ENCODE assay signal across 25 mouse cellular contexts in the genomic region with DNA sequence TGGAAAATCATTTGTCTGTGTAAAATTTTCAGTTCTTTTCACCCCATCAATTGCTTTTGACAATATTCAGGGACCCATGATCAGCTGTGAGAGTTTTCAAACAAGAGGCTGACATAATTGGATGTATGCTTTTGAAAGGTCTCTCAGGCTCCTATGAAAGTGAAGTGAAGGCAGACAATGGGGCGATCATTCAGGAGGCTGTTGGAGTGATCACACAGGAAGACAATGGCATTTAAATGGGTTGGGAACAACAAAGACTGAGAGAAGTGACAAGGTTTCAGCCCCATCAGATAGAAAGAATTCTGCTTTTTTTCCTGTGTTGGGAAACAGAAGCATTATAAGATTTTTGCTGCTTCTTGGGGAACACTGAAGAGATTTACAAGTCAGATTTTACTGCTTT.
A peak's percentile ranks its signal among the peaks of the same experiment; 100 is the strongest.
DNase-seq lines count a peak whose midpoint lies in the region; ATAC-seq and TF ChIP-seq lines count a peak whose summit lies in the region.
"Had no signal": no experiment of that assay in that cellular context is flagged by ENCODE, and none has a peak within 500 bp of the region (broad histone marks: within the 10 kb centered on the region; RNA-seq: fewer than 3 reads in every experiment).

No protein-coding gene starts in this region.

- no peak overlapping the region for H3K27ac ChIP-seq in forebrain, postnatal 0 days (ENCODE audit: low read depth, low read length)
- no peak overlapping the region for H3K27ac ChIP-seq in forebrain, embryonic 16.5 days (ENCODE audit: low read length)
- no peak overlapping the region for H3K27ac ChIP-seq in layer of hippocampus, adult 2 months
- H3K27ac ChIP-seq: embryonic facial prominence, embryonic 15.5 days; heart, embryonic 10.5 days; hindbrain, embryonic 14.5 days had no signal

- no peaks in the 10 kb centered on the region for H3K27me3 ChIP-seq in forebrain, postnatal 0 days (ENCODE audit: insufficient read depth, low read length)
- no peaks in the 10 kb centered on the region for H3K27me3 ChIP-seq in forebrain, embryonic 16.5 days (replicated peaks; ENCODE audit: control insufficient read depth, insufficient read depth, low read length)
- H3K27me3 ChIP-seq: embryonic facial prominence, embryonic 15.5 days had no signal

- no peaks in the 10 kb centered on the region for H3K36me3 ChIP-seq in forebrain, postnatal 0 days (ENCODE audit: insufficient read depth)
- H3K36me3 ChIP-seq in forebrain, embryonic 16.5 days (ENCODE audit: control insufficient read depth, insufficient read depth) = no peaks in the 10 kb centered on the region
- H3K36me3 ChIP-seq: embryonic facial prominence, embryonic 15.5 days; heart, embryonic 10.5 days had no signal

- H3K4me3 ChIP-seq in forebrain, postnatal 0 days (ENCODE audit: low read depth, low read length) = no peak overlapping the region
- no peak overlapping the region for H3K4me3 ChIP-seq in forebrain, embryonic 16.5 days (replicated peaks; ENCODE audit: low read length)
- H3K4me3 ChIP-seq in layer of hippocampus, adult 2 months = no peak overlapping the region
- H3K4me3 ChIP-seq: embryonic facial prominence, embryonic 15.5 days; erythroblast, embryonic 14.5 days; heart, embryonic 10.5 days had no signal

- peak; percentile 20; the same call in 1 of the 2 replicates for ATAC-seq in forebrain, postnatal 0 days
- no peak for ATAC-seq in forebrain, embryonic 16.5 days
- ATAC-seq in cerebellum, adult (ENCODE audit: insufficient number of reproducible peaks, low FRiP score, low TSS enrichment) = no peak
- ATAC-seq: CD4-positive, CD25-positive, alpha-beta regulatory T cell, adult 4 months; inflammation-experienced regulatory T-cells, adult 6 months; intestine, postnatal 0 days had no signal

- H3K4me2 ChIP-seq in forebrain, postnatal 0 days (ENCODE audit: low read depth) = no peak overlapping the region
- no peak overlapping the region for H3K4me2 ChIP-seq in forebrain, embryonic 16.5 days (ENCODE audit: low read length)
- H3K4me2 ChIP-seq: embryonic facial prominence, embryonic 15.5 days; hindbrain, embryonic 14.5 days had no signal

- no peaks in the 10 kb centered on the region for H3K9me3 ChIP-seq in forebrain, postnatal 0 days (ENCODE audit: low read length)
- no peaks in the 10 kb centered on the region for H3K9me3 ChIP-seq in forebrain, embryonic 16.5 days (ENCODE audit: control insufficient read depth, low read length)
- H3K9me3 ChIP-seq: embryonic facial prominence, embryonic 15.5 days; heart, embryonic 10.5 days had no signal

- no peak for TF ChIP-seq CTCF in forebrain, postnatal 0 days (IDR thresholded peaks at IDR 0.05; ENCODE audit: low read depth)
- no peak for TF ChIP-seq CTCF in layer of hippocampus, adult 2 months (conservative IDR thresholded peaks at IDR 0.05)

- 27% methylated on average over 1 of the region's 1 CpGs for WGBS in forebrain, postnatal 0 days
- 18% methylated on average over 1 of the region's 1 CpGs for WGBS in forebrain, embryonic 16.5 days

- DNase-seq in embryo, embryonic 10 days (ENCODE audit: low spot score) = peak; percentile 37
- no peak for DNase-seq in embryo, embryonic 11 days
- DNase-seq in forebrain, postnatal 0 days = no peak
- DNase-seq in ES-CJ7 (ENCODE audit: low read depth, low spot score) = peak; percentile 5
- peak; percentile 27 for DNase-seq in embryo, embryonic 10.5 days (ENCODE audit: low spot score)
- DNase-seq in layer of hippocampus, adult 2 months (ENCODE audit: low spot score in 2 of 2) = no peak
- DNase-seq: adrenal gland, adult 2 months; adrenal gland, postnatal 25 days; B cell, adult 2 months; cerebellum, adult 11 months; cerebellum, adult 8-10 months; cerebellum, postnatal 14 days; heart, adult 18-20 months; heart, postnatal 10 days; heart, postnatal 4 days; kidney, adult 8-10 months had no signal

- no peak overlapping the region for H3K9ac ChIP-seq in forebrain, postnatal 0 days
- no peak overlapping the region for H3K9ac ChIP-seq in forebrain, embryonic 16.5 days (replicated peaks; ENCODE audit: low read depth, low read length)
- H3K9ac ChIP-seq: embryonic facial prominence, embryonic 15.5 days; hindbrain, embryonic 14.5 days had no signal

- no peaks in the 10 kb centered on the region for H3K4me1 ChIP-seq in forebrain, postnatal 0 days (ENCODE audit: insufficient read depth)
- H3K4me1 ChIP-seq in forebrain, embryonic 16.5 days (replicated peaks; ENCODE audit: control insufficient read depth, insufficient read depth, low read length) = no peaks in the 10 kb centered on the region
- H3K4me1 ChIP-seq: embryonic facial prominence, embryonic 15.5 days; heart, embryonic 10.5 days had no signal

Comparison
In these comparisons a context has a peak if more than half of its experiments do, and no peak if none do; other contexts are left out.
1. DNase-seq: peak in embryo, embryonic 10 days (single experiment), ES-CJ7 (single experiment) and embryo, embryonic 10.5 days (single experiment); none in embryo, embryonic 11 days (single experiment), forebrain, postnatal 0 days (single experiment) and layer of hippocampus, adult 2 months (0 of 2).